Comparison of ENCODE assay signal across 16 mouse cellular contexts in the genomic region with DNA sequence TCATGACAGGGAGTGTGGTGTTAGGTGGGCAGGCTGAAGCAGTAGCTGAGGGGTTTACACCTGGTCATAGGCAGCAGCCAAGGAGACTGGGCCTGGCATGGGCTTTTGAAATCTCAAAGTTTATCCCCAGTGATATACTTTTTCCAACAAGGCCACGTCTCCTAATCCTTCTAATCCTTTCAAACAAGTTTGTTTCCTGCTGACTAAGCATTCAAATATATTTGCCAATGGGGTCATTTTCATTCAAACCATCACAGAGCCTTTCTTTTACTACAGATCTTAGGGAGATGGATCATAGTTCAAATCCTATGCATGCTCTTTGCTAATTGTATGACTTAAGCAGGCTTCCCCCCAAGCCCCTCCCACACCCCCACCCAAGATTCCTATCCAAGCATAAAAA.
"Had no signal": no experiment of that assay in that cellular context is flagged by ENCODE, and none has a peak within 500 bp of the region (broad histone marks: within the 10 kb centered on the region; RNA-seq: fewer than 3 reads in every experiment).

No protein-coding gene starts in this region.

- H3K27me3 ChIP-seq: neural tube, embryonic 12.5 days; neural tube, embryonic 13.5 days; neural tube, embryonic 15.5 days; stomach, embryonic 15.5 days had no signal

- H3K4me3 ChIP-seq: neural tube, embryonic 12.5 days; neural tube, embryonic 13.5 days; neural tube, embryonic 15.5 days; stomach, embryonic 15.5 days had no signal

- H3K9ac ChIP-seq: neural tube, embryonic 12.5 days; neural tube, embryonic 13.5 days; neural tube, embryonic 15.5 days; stomach, embryonic 15.5 days had no signal

- H3K27ac ChIP-seq: neural tube, embryonic 12.5 days; neural tube, embryonic 13.5 days; neural tube, embryonic 15.5 days; stomach, embryonic 15.5 days had no signal

- DNase-seq: retina, postnatal 1 day; right cerebral cortex, adult 18-20 months; right cerebral cortex, postnatal 14 days; right cerebral cortex, postnatal 25 days; right cerebral cortex, postnatal 4 days; spleen, adult 18-20 months; thymus, adult 18-20 months; thymus, adult 2 months; thymus, postnatal 14 days; thymus, postnatal 25 days; thymus, postnatal 36 days; thymus, postnatal 4 days had no signal

- H3K9me3 ChIP-seq: neural tube, embryonic 12.5 days; neural tube, embryonic 13.5 days; neural tube, embryonic 15.5 days; stomach, embryonic 15.5 days had no signal

- H3K36me3 ChIP-seq: neural tube, embryonic 12.5 days; neural tube, embryonic 13.5 days; neural tube, embryonic 15.5 days; stomach, embryonic 15.5 days had no signal

- H3K4me1 ChIP-seq: neural tube, embryonic 12.5 days; neural tube, embryonic 13.5 days; neural tube, embryonic 15.5 days; stomach, embryonic 15.5 days had no signal

- H3K4me2 ChIP-seq: neural tube, embryonic 12.5 days; neural tube, embryonic 13.5 days; neural tube, embryonic 15.5 days; stomach, embryonic 15.5 days had no signal
